Mouse (Mus musculus): Measurements from ENCODE around the gene Zcchc4.

GRCm38 (mm10) chr5:52855727-52856126 is 80.5 kb downstream of the Zcchc4 start:
- TF ChIP-seq CTCF (IDR thresholded peaks at IDR 0.05) (no peak), POLR2A (IDR thresholded peaks at IDR 0.05; ENCODE audit: insufficient read depth, low read depth, low read length) (no peak)
